Mouse (Mus musculus) CD4-positive, CD25-positive, alpha-beta regulatory T cell, adult 4 months (primary cell): Measurements from ENCODE around the gene Il2. TPM values are rescaled to one million over a fixed set of nuclear protein-coding genes. Genes with fewer than 3 reads are reported as not detected.

ENCODE experiments used
- ATAC-seq: one replicate; pipeline ENCODE4 v1.8.0; 2017
- polyA plus RNA-seq, 2 experiments: library from polyadenylated mRNA; unstranded; fragments of 100-300 nt; shearing (Covaris generic); gene quantifications; one replicate each; pipeline ENCODE4 v1.2.1; 2017

Gene Il2
- 1 to 10 TPM in 1 of 2 experiments, under 1 TPM in 1; 0.60 to 1.0 TPM for polyA plus RNA-seq

GRCm38 (mm10) chr3:37125655-37126054, at the start of gene Il2:
Il2 (minus strand) TSS chr3:37125959.
- ATAC-seq, result peak; percentile 48

- ATAC-seq, result no peak
Measured at GRCm38 (mm10) chr3:37174711-37175572, 49.2 kb upstream of the Il2 start.

GRCm38 (mm10) chr3:37173285-37173684, 47.5 kb upstream of the Il2 start:
- ATAC-seq, result peak; percentile 75

- ATAC-seq, result no peak
Measured at GRCm38 (mm10) chr3:37169283-37169682, 43.5 kb upstream of the Il2 start.

- peak; percentile 34 for ATAC-seq
Measured at GRCm38 (mm10) chr3:37161096-37161495, 35.3 kb upstream of the Il2 start.

GRCm38 (mm10) chr3:37158246-37158645, 32.5 kb upstream of the Il2 start:
- no peak for ATAC-seq

- ATAC-seq, result no peak
Measured at GRCm38 (mm10) chr3:37157082-37157481, 31.3 kb upstream of the Il2 start.

GRCm38 (mm10) chr3:37154396-37154795, 28.6 kb upstream of the Il2 start:
- no peak for ATAC-seq

- ATAC-seq, result peak; percentile 20
Measured at GRCm38 (mm10) chr3:37153004-37153403, 27.2 kb upstream of the Il2 start.

- ATAC-seq, result peak; percentile 79
Measured at GRCm38 (mm10) chr3:37152274-37152673, 26.5 kb upstream of the Il2 start.

- no peak for ATAC-seq
Measured at GRCm38 (mm10) chr3:37146810-37147209, 21.1 kb upstream of the Il2 start.

- no peak for ATAC-seq
Measured at GRCm38 (mm10) chr3:37146406-37146805, 20.6 kb upstream of the Il2 start.

- no peak for ATAC-seq
Measured at GRCm38 (mm10) chr3:37144979-37145378, 19.2 kb upstream of the Il2 start.

GRCm38 (mm10) chr3:37141827-37142226, 16.1 kb upstream of the Il2 start:
- ATAC-seq, result no peak

- no peak for ATAC-seq
Measured at GRCm38 (mm10) chr3:37140168-37140906, 14.6 kb upstream of the Il2 start.

- no peak for ATAC-seq
Measured at GRCm38 (mm10) chr3:37139192-37139591, 13.4 kb upstream of the Il2 start.

GRCm38 (mm10) chr3:37137231-37137630, 11.5 kb upstream of the Il2 start:
- no peak for ATAC-seq

GRCm38 (mm10) chr3:37129063-37129462, 3.3 kb upstream of the Il2 start:
- ATAC-seq, result no peak

GRCm38 (mm10) chr3:37128269-37128668, 2.5 kb upstream of the Il2 start:
- ATAC-seq, result no peak

GRCm38 (mm10) chr3:37126162-37126561, 403 bp upstream of the Il2 start:
- peak; percentile 74 for ATAC-seq

GRCm38 (mm10) chr3:37090721-37091120, 35.0 kb downstream of the Il2 start:
- no peak for ATAC-seq

- ATAC-seq, result no peak
Measured at GRCm38 (mm10) chr3:37084860-37085259, 40.9 kb downstream of the Il2 start.

GRCm38 (mm10) chr3:37073211-37073610, 52.5 kb downstream of the Il2 start:
- ATAC-seq, result no peak
